Mouse (Mus musculus): ENCODE measurements around the gene Oas1a. TPM values are rescaled to one million over a fixed set of nuclear protein-coding genes. Genes with fewer than 3 reads are reported as not detected.
"Not testable (repeated sequence)": the region's sequence is repeated elsewhere in the genome, so short reads cannot be mapped to it uniquely, and the experiment has no call there.

Oas1a gene
- polyA plus RNA-seq, 1 experiment = 5.8 TPM

DNA sequence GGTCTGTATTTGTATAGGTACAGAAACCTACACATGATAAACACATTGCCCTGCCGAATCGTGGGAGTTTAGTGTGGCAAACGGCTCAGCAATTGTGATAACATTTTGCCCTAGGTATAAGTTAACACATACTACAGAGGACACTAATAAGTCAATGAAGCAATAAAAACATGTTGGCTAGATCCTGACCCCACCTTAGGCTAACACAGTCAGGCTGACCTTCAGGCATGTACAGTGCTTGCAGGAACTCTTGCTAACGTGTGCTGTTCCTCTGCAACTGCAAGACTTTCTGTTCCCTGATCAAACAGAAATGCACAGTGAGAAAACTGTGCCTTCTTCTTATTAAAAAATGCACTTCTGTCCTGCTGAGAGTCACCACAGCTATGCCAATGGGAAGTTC is 16.6 kb upstream of the Oas1a start:
- TF ChIP-seq POLR2A (IDR thresholded peaks at IDR 0.05; ENCODE audit: low read depth, low read length) (no peak), CTCF (IDR thresholded peaks at IDR 0.05; ENCODE audit: borderline replicate concordance, insufficient read depth, low read length) (no peak)
- Histone ChIP-seq H3K4me1 (ENCODE audit: control insufficient read depth, insufficient read depth, low read length) (no peaks in the 10 kb centered on the region), H3K27ac (ENCODE audit: insufficient read depth, low read length) (no peak overlapping the region), H3K4me3 (ENCODE audit: insufficient read depth, low read length) (no peak overlapping the region)

GRCm38 (mm10) chr5:120920296-120920695 is 13.0 kb upstream of the Oas1a start:
- H3K4me3 ChIP-seq (ENCODE audit: insufficient read depth, low read length) = no peak overlapping the region
- H3K4me1 ChIP-seq (ENCODE audit: control insufficient read depth, insufficient read depth, low read length) = no peaks in the 10 kb centered on the region
- no peak for TF ChIP-seq POLR2A (IDR thresholded peaks at IDR 0.05; ENCODE audit: low read depth, low read length)
- no peak for TF ChIP-seq CTCF (IDR thresholded peaks at IDR 0.05; ENCODE audit: borderline replicate concordance, insufficient read depth, low read length)
- H3K27ac ChIP-seq (ENCODE audit: insufficient read depth, low read length) = no peak overlapping the region

- H3K4me3 ChIP-seq (ENCODE audit: insufficient read depth, low read length); H3K27ac ChIP-seq (ENCODE audit: insufficient read depth, low read length); H3K4me1 ChIP-seq (ENCODE audit: control insufficient read depth, insufficient read depth, low read length): not testable (repeated sequence)
These were observed 12.0 kb upstream of the Oas1a start for GRCm38 (mm10) chr5:120919156-120919935.

DNA sequence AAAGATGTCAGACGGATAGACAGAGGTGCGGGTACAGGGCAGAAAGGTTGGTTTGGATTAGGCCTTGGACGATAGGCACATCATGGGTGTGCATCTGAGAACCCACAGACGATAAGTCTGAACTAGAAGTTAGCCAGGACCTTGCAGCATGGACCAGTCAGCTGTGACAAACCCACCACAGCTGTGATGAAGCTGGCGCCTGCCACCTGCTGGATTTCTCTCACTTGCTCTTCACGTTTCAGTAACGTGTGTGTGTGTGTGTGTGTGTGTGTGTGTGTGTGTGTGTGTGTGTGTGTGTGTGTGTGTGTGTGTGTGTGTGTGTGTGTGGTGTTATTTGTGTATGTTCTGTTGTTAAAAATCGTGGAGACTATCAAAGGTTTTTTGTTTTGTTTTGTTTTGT is 6.9 kb upstream of the Oas1a start, which contains the start of gene Oas1d:
TSS of gene Oas1d (plus strand) at position 333 of the 400 bp plus-strand sequence.
- not testable (repeated sequence) for H3K27ac ChIP-seq (ENCODE audit: insufficient read depth, low read length); H3K4me3 ChIP-seq (ENCODE audit: insufficient read depth, low read length); H3K4me1 ChIP-seq (ENCODE audit: control insufficient read depth, insufficient read depth, low read length)

DNA sequence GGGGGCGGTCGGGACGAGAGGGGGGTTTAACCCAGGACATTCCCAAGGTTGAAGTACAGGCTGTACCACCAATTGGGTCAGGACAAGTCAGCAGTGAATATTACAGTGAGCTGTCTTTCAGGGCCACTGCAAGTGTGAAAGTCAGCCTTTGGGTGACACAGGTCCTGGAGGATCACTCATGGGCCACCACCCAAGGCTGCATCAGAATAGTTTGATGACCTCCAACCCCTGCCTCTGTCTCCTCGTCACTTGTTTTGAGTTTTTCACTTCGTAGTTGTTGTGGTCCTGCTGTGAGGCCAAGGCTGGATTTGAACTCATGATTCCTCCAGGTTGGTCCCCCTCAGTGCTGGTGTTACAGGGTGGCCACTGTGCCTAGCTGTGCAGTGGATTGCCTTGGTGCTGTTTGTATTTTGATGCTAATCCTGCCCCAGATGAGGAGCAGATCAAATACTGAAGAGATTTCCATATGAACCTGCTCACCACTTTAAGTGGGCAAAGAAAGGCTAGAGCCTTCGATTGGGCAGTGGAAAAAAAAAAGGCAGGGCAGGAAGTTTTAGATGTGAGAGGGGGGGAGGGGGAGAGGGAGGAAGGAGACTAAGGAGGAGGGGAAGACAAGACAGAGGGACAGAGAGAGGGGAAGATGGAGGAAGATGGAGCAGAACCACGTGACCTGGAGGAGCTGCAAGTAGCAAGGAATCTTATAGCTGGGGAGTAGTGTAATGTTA is 1.0 kb upstream of the Oas1a start:
- TF ChIP-seq CTCF (IDR thresholded peaks at IDR 0.05; ENCODE audit: borderline replicate concordance, insufficient read depth, low read length) (no peak), POLR2A (IDR thresholded peaks at IDR 0.05; ENCODE audit: low read depth, low read length) (no peak)
- no peaks in the 10 kb centered on the region for H3K4me1 ChIP-seq (ENCODE audit: control insufficient read depth, insufficient read depth, low read length)
- no peak overlapping the region for H3K27ac ChIP-seq (ENCODE audit: insufficient read depth, low read length)
- H3K4me3 ChIP-seq (ENCODE audit: insufficient read depth, low read length) = no peak overlapping the region

DNA sequence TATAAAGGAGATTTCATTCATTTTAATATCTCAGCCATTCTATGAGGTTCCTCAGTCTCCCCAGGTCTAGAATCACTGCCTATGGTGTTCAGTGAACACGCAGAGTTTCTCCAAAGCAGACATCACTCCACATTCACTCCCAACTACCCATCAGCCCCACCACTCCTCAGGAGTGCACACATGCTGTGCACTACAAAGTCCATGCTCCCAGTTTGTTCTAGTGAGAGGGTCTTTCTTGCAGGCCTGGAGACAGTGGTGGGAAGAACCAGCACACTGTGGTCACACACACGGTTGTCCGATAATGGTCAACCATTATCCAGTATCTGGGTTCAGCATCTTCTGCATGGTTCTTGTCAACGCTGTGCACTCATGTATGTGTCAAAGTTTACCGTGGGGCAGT is 5.3 kb downstream of the Oas1a start:
- no peak for TF ChIP-seq CTCF (IDR thresholded peaks at IDR 0.05; ENCODE audit: borderline replicate concordance, insufficient read depth, low read length)
- TF ChIP-seq POLR2A (IDR thresholded peaks at IDR 0.05; ENCODE audit: low read depth, low read length) = no peak
- Histone ChIP-seq H3K4me1 (ENCODE audit: control insufficient read depth, insufficient read depth, low read length) (no peaks in the 10 kb centered on the region), H3K27ac (ENCODE audit: insufficient read depth, low read length) (no peak overlapping the region), H3K4me3 (ENCODE audit: insufficient read depth, low read length) (no peak overlapping the region)

DNA sequence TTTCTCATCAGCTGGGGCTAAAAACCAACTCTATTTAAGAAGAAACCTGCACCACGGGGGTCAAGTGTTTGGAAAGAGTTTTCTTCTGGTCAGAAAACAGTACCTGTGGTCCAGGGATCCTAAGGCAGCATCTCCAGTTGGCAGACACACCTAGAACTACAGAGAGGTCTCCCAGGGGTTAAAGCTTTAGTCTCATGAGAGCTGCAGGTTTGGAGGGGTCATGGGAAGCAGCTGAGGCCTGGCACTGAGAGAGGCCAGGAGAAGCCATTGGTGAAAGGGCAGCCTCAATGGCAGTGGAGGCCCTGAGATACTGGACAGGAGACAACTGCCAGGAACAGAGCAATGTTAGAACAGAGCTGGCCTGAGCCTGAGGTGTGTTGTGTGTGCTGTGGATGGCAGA is 6.7 kb downstream of the Oas1a start:
- Histone ChIP-seq H3K4me3 (ENCODE audit: insufficient read depth, low read length) (no peak overlapping the region), H3K27ac (ENCODE audit: insufficient read depth, low read length) (no peak overlapping the region), H3K4me1 (ENCODE audit: control insufficient read depth, insufficient read depth, low read length) (no peaks in the 10 kb centered on the region)
- TF ChIP-seq POLR2A (IDR thresholded peaks at IDR 0.05; ENCODE audit: low read depth, low read length) = no peak
- TF ChIP-seq CTCF (IDR thresholded peaks at IDR 0.05; ENCODE audit: borderline replicate concordance, insufficient read depth, low read length) = no peak

- H3K27ac ChIP-seq (ENCODE audit: insufficient read depth, low read length) = no peak overlapping the region
- TF ChIP-seq CTCF (IDR thresholded peaks at IDR 0.05; ENCODE audit: borderline replicate concordance, insufficient read depth, low read length) (no peak), POLR2A (IDR thresholded peaks at IDR 0.05; ENCODE audit: low read depth, low read length) (no peak)
- H3K4me3 ChIP-seq (ENCODE audit: insufficient read depth, low read length) = no peak overlapping the region
- no peaks in the 10 kb centered on the region for H3K4me1 ChIP-seq (ENCODE audit: control insufficient read depth, insufficient read depth, low read length)
These were observed 8.6 kb downstream of the Oas1a start for GRCm38 (mm10) chr5:120898726-120899125.

DNA sequence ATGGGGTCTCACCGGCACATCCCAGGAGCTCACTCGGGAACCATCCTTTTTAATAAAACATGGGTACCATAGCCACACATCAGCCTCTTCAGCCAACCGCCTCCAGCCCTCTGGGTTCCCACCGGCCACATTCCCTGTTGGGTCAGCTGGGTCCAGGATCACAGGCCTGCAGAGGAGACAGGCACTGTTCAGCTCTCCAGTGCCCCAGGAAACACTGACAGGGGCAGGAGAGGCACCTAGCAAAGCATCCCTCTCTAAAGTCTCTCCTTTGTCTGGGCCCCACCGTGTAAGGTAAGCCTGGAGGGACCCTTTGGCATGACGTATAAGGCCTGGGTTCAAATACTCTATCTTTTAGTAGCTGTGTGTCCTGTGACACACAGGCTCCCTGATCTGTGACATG is 9.0 kb downstream of the Oas1a start:
- H3K4me1 ChIP-seq (ENCODE audit: control insufficient read depth, insufficient read depth, low read length) = no peaks in the 10 kb centered on the region
- no peak overlapping the region for H3K27ac ChIP-seq (ENCODE audit: insufficient read depth, low read length)
- H3K4me3 ChIP-seq (ENCODE audit: insufficient read depth, low read length) = no peak overlapping the region
- TF ChIP-seq CTCF (IDR thresholded peaks at IDR 0.05; ENCODE audit: borderline replicate concordance, insufficient read depth, low read length) (no peak), POLR2A (IDR thresholded peaks at IDR 0.05; ENCODE audit: low read depth, low read length) (no peak)

DNA sequence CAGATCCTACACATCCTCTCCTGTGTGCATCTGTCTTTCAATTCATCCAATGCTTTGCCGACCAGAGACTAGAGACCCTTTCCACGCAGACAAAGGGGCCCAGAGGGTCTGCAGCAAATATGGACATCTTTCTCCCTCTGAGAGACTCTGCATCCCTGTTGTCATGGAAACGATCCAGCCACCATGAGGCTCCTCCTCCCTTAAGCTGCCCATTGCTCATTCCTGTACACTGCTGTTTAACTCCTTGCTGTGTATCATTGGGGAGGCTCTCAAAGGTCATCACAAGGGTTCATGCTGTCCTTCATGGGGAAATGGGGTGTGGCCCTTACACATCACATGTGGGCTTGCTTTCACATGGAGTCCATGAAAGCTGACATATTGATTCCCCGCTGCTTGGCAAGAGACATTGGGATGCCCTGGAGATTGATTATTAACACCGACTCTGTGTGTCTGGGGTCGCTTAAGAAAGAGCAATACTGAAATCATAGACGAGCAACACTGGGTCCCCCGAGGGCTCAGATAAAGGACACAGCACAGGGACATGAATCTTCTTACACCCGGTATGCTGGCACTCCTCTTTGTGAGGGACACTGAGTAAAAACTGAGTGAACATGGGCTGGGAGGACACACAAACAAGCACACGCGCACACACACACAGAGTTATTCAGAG is 12.0 kb downstream of the Oas1a start:
- no peak for TF ChIP-seq POLR2A (IDR thresholded peaks at IDR 0.05; ENCODE audit: low read depth, low read length)
- TF ChIP-seq CTCF (IDR thresholded peaks at IDR 0.05; ENCODE audit: borderline replicate concordance, insufficient read depth, low read length) = no peak
- Histone ChIP-seq H3K4me3 (ENCODE audit: insufficient read depth, low read length) (no peak overlapping the region), H3K27ac (ENCODE audit: insufficient read depth, low read length) (no peak overlapping the region), H3K4me1 (ENCODE audit: control insufficient read depth, insufficient read depth, low read length) (no peaks in the 10 kb centered on the region)

DNA sequence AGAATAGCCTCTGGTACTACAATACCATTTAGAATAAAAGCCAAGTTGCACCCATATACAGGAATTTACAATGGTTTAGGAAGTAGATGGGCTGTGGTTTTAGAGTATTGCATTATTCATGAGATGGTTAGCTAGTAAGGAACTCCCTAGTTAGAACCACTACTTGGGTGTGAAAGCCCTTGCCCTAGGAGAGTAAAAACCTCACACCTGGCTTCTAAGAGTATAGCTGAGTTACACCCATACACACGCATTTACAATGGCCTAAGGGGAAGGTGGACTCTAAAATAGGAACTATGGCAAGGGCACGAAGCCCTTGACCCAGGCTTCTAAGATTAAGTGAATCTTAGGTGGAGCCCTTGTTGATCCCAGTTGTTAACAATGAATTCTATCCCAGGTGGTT is 12.6 kb downstream of the Oas1a start:
- not testable (repeated sequence) for H3K4me3 ChIP-seq (ENCODE audit: insufficient read depth, low read length); H3K4me1 ChIP-seq (ENCODE audit: control insufficient read depth, insufficient read depth, low read length); H3K27ac ChIP-seq (ENCODE audit: insufficient read depth, low read length)

GRCm38 (mm10) chr5:120893866-120894265 is 13.5 kb downstream of the Oas1a start:
- H3K27ac ChIP-seq (ENCODE audit: insufficient read depth, low read length); H3K4me3 ChIP-seq (ENCODE audit: insufficient read depth, low read length); H3K4me1 ChIP-seq (ENCODE audit: control insufficient read depth, insufficient read depth, low read length): not testable (repeated sequence)

All from embryonic fibroblast, embryonic 13.5 days (primary cell).